Mouse (Mus musculus) liver, postnatal 0 days (tissue): ENCODE results near the gene Cacng8. TPM values are rescaled to one million over a fixed set of nuclear protein-coding genes. Genes with fewer than 3 reads are reported as not detected.
"Not testable (repeated sequence)": the region's sequence is repeated elsewhere in the genome, so short reads cannot be mapped to it uniquely, and the experiment has no call there.

Experiments
- ATAC-seq: fragments of 200-750 bp; cut with Nextera tagmentation; 2 replicates; pipeline ENCODE4 v1.8.0; 2017; ENCODE audit warnings: mild to moderate bottlenecking, moderate library complexity
- DNase-seq: peaks from one replicate; pipeline ENCODE4 v3.0.0-alpha.2; 2016
- H3K27ac ChIP-seq: fragments of 300-500 bp; sonication (generic); 2 replicates; pipeline ENCODE4 v1.5.1; 2014; ENCODE audit warnings: antibody characterized with exemption, moderate library complexity, mild to moderate bottlenecking, low read depth
- H3K27me3 ChIP-seq: fragments of 300-500 bp; sonication (generic); 2 replicates; pipeline ENCODE4 v1.6.1; 2014; ENCODE audit warnings: low read length, control low read depth, mixed read lengths; ENCODE audit not compliant: insufficient read depth
- H3K36me3 ChIP-seq: fragments of 300-500 bp; sonication (generic); replicated peaks from 2 replicates; pipeline ENCODE4 v1.6.1; 2014; ENCODE audit warnings: mild to moderate bottlenecking, control low read depth, low read length, moderate library complexity, mixed read lengths; ENCODE audit not compliant: insufficient read depth
- H3K4me1 ChIP-seq: fragments of 300-500 bp; sonication (generic); 2 replicates; pipeline ENCODE4 v1.6.1; 2014; ENCODE audit warnings: antibody characterized with exemption, mild to moderate bottlenecking, control low read depth; ENCODE audit not compliant: insufficient read depth
- H3K4me2 ChIP-seq: fragments of 300-500 bp; sonication (generic); 2 replicates; pipeline ENCODE4 v1.6.1; 2014; ENCODE audit warnings: low read depth, mild to moderate bottlenecking, low read length, moderate library complexity, mixed read lengths
- H3K4me3 ChIP-seq: fragments of 300-500 bp; sonication (generic); 2 replicates; pipeline ENCODE4 v1.5.1; 2014; ENCODE audit warnings: low read depth, low read length
- H3K9ac ChIP-seq: fragments of 300-500 bp; sonication (generic); replicated peaks from 2 replicates; pipeline ENCODE4 v1.6.1; 2014; ENCODE audit warnings: mild to moderate bottlenecking, moderate library complexity
- H3K9me3 ChIP-seq: fragments of 300-500 bp; sonication (generic); 2 replicates; pipeline ENCODE4 v1.6.1; 2016; ENCODE audit warnings: mild to moderate bottlenecking, control low read depth, low read length, mixed read lengths
- CTCF ChIP-seq: sonication (generic); IDR thresholded peaks from 2 replicates; pipeline ENCODE4 v1.5.1; 2016; ENCODE audit warnings: antibody characterized with exemption, low read depth
- EP300 ChIP-seq: IDR thresholded peaks from 2 replicates; pipeline ENCODE4 v1.6.1; 2016; ENCODE audit warnings: antibody characterized with exemption, low read depth, mild to moderate bottlenecking
- WGBS: fragments of 180-500 bp; shearing (Covaris S2); extraction: QIAGEN DNeasy Blood & Tissue Kit; methylation state at CpG from one replicate; pipeline ENCODE4 v1.1.7; 2014; ENCODE audit not compliant: insufficient replicate concordance; 5-methylcytosine and 5-hydroxymethylcytosine counted together
- polyA plus RNA-seq: library from polyadenylated mRNA; unstranded; fragments of >200 nt; fragmentation: Nextera tagmentation; extraction: Ambion mirVana; gene quantifications from 2 replicates; pipeline ENCODE4 v1.2.1, GENCODE M21; 2015

Cacng8 gene
- polyA plus RNA-seq, 1 experiment from 2014 or later: not detected

DNA sequence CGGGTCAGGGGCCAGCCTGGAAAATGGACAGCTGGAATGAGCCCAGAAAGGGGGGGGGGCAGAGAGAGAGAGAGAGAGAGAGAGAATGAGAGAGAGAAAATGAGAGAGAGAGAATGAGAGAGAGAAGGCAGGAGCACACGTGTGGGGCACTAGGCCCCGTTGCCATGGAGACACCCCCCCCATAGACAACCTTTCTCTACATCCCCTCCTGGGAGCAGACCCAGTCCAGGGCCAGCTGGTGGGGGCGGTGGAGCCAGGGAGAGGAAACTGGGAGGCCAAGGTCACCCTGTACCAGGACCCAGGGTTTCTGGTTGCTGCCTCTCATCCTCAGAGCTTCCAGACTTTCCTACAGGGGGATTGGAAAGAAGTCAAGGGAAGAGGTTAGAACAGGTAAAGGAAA lies 1.3 kb downstream of the Cacng8 start:
- H3K9ac ChIP-seq: no peak overlapping the region
- no peak for ATAC-seq
- no peaks in the 10 kb centered on the region for H3K36me3 ChIP-seq
- H3K9me3 ChIP-seq: no peaks in the 10 kb centered on the region
- no peaks in the 10 kb centered on the region for H3K4me1 ChIP-seq
- no peak overlapping the region for H3K4me2 ChIP-seq
- no peak for DNase-seq
- no peak for TF ChIP-seq EP300
- no peak for TF ChIP-seq CTCF
- 32% methylated on average over 4 of the region's 4 CpGs for WGBS
- no peak overlapping the region for H3K4me3 ChIP-seq
- H3K27me3 ChIP-seq: 0 out of 2 replicates have a peak, but pooled peaks cover 10% of the 10 kb centered on the region
- no peak overlapping the region for H3K27ac ChIP-seq

- no peak overlapping the region for H3K4me2 ChIP-seq
- DNase-seq (no peak), ATAC-seq (no peak)
- H3K9ac ChIP-seq: no peak overlapping the region
- TF ChIP-seq CTCF (no peak), EP300 (no peak)
- H3K4me1 ChIP-seq: no peaks in the 10 kb centered on the region
- 74% methylated on average over 10 of the region's 10 CpGs for WGBS
- no peaks in the 10 kb centered on the region for H3K36me3 ChIP-seq
- H3K4me3 ChIP-seq: no peak overlapping the region
- no peak overlapping the region for H3K27ac ChIP-seq
- no peaks in the 10 kb centered on the region for H3K27me3 ChIP-seq
- H3K9me3 ChIP-seq: no peaks in the 10 kb centered on the region
These were observed 6.9 kb downstream of the Cacng8 start for GRCm38 (mm10) chr7:3397355-3397754.

DNA sequence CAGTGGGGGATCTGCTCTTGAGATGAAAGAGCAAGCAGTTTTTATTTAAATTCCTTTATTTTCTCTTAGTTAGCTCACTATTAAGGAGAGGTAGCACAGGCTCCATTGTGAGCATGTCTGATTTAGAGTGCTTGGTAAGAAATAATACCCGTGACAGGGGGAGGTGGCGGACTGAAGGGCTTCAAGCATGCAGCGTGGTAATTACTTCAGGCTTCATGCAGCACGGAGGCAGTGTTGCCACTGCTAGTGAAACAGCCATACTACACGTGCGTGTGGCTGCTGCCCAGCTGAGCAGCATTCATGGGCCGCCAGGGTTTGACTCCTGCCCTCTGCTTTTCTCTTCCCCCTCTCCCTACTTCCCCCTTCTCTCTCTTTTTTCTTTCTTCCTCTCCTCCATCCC lies 7.3 kb downstream of the Cacng8 start:
- 59% methylated on average over 7 of the region's 7 CpGs for WGBS
- Histone ChIP-seq H3K9ac (no peak overlapping the region), H3K4me2 (no peak overlapping the region), H3K9me3 (no peaks in the 10 kb centered on the region), H3K4me3 (no peak overlapping the region), H3K27ac (no peak overlapping the region), H3K4me1 (no peaks in the 10 kb centered on the region), H3K36me3 (no peaks in the 10 kb centered on the region), H3K27me3 (no peaks in the 10 kb centered on the region)
- DNase-seq (no peak), ATAC-seq (no peak)
- TF ChIP-seq EP300 (no peak), CTCF (no peak)

DNA sequence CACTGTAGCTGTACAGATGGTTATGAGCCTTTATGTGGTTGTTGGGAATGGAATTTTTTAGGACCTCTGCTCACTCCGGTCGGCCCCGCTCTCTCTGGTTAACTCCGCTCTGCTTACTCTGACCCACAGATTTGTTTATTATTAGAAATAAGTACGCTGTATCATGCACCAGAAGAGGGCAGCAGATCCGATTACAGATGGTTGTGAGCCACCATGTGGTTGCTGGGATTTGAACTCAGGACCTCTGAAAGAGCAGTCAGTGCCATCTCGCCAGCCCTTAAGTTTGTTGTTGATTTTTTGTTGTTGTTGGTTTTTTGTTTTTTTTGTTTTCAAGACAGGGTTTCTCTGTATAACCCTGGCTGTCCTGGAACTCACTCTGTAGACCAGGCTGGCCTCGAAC lies 7.9 kb downstream of the Cacng8 start:
- not testable (repeated sequence) for ATAC-seq, DNase-seq, H3K27ac ChIP-seq, H3K9me3 ChIP-seq, H3K4me2 ChIP-seq, H3K4me3 ChIP-seq, H3K36me3 ChIP-seq, H3K4me1 ChIP-seq, H3K27me3 ChIP-seq, H3K9ac ChIP-seq
- 86% methylated on average over 8 of the region's 8 CpGs for WGBS

- Histone ChIP-seq H3K4me1 (no peaks in the 10 kb centered on the region), H3K27me3 (no peaks in the 10 kb centered on the region), H3K9me3 (no peaks in the 10 kb centered on the region), H3K27ac (no peak overlapping the region), H3K36me3 (no peaks in the 10 kb centered on the region), H3K4me2 (no peak overlapping the region), H3K4me3 (no peak overlapping the region), H3K9ac (no peak overlapping the region)
- DNase-seq (no peak), ATAC-seq (no peak)
- TF ChIP-seq EP300 (no peak), CTCF (no peak)
These were observed 9.5 kb downstream of the Cacng8 start for GRCm38 (mm10) chr7:3399937-3400336.

- H3K4me2 ChIP-seq: no peak overlapping the region
- no peaks in the 10 kb centered on the region; the same call in 1 of the 2 replicates for H3K4me1 ChIP-seq
- TF ChIP-seq EP300 (no peak), CTCF (no peak)
- 22% methylated on average over 11 of the region's 11 CpGs for WGBS
- no peak overlapping the region for H3K27ac ChIP-seq
- ATAC-seq (no peak), DNase-seq (no peak)
- H3K27me3 ChIP-seq: peaks cover 49% of the 10 kb centered on the region
- no peaks in the 10 kb centered on the region for H3K36me3 ChIP-seq
- H3K9ac ChIP-seq: no peak overlapping the region
- no peak overlapping the region for H3K4me3 ChIP-seq
- H3K9me3 ChIP-seq: no peaks in the 10 kb centered on the region
These were observed 19.4 kb downstream of the Cacng8 start for GRCm38 (mm10) chr7:3409729-3410520.
